Mouse (Mus musculus) thymus, adult 2 months (tissue): ENCODE measurements around the gene Gorasp1.

ENCODE experiments used
- CTCF ChIP-seq: fragments of 200-500 bp; IDR thresholded peaks from 2 replicates; pipeline ENCODE4 v1.5.1; 2012; ENCODE audit warnings: mild to moderate bottlenecking, control low read depth, low read length, moderate library complexity, borderline replicate concordance; ENCODE audit not compliant: control insufficient read depth, poor library complexity, insufficient read depth; ENCODE audit errors: extremely low read depth
- POLR2A ChIP-seq: fragments of 200-500 bp; IDR thresholded peaks from 2 replicates; pipeline ENCODE4 v1.6.1; 2012; ENCODE audit warnings: mild to moderate bottlenecking, low read length, control low read depth, moderate library complexity; ENCODE audit not compliant: control insufficient read depth, poor library complexity, insufficient read depth; ENCODE audit errors: extremely low read depth

DNA sequence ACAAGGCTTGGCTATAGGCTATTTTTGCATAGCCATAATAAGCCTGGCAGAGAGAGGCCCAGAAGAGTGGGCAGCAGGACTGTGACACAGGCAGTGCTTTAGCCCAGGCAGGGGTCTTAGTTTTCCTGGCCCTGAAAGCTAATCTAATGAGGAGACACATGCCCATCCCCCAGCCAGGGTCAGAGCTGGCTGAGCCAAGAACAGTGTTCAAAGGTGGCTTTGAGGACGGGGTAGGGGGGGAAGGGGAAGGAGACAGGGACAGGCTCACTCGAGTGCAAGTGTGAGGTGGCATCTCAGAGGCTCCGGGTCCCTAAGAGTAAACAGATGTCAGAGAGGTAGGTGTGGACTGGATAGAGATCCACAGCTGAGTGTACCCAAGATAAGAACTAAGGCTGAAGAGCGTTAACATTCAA, 43.4 kb upstream of the Gorasp1 start:
- TF ChIP-seq CTCF, result no peak
- no peak for TF ChIP-seq POLR2A
